Mouse (Mus musculus): Measurements from ENCODE around the gene Plcg2. TPM values are rescaled to one million over a fixed set of nuclear protein-coding genes. Genes with fewer than 3 reads are reported as not detected.

Plcg2 gene
- polyA plus RNA-seq, 1 experiment from 2014 or later: 3.8 TPM

Small RNA genes lying within 50 kb of the gene (microRNA-seq; reads per million reads assigned to microRNA genes)
- gene Gm27361 (ENCODE audit: borderline number of aligned reads) (not detected), gene Mir7077 (ENCODE audit: borderline number of aligned reads) (not detected), gene Mir7078 (ENCODE audit: borderline number of aligned reads) (not detected)

Other genes with a start within 250 kb of the Plcg2 start
- 27.0 and 27.7 TPM in 2 replicates for gene Cmip, start 241.2 kb upstream of the Plcg2 start, polyA plus RNA-seq (2014; fragmentation: Nextera tagmentation; extraction: Ambion mirVana)
- gene Sdr42e1, start 175.4 kb downstream of the Plcg2 start, polyA plus RNA-seq (2014; fragmentation: Nextera tagmentation; extraction: Ambion mirVana): 2.5 and 4.7 TPM in 2 replicates
- 1.2 and 1.3 TPM in 2 replicates for gene Hsd17b2, start 203.6 kb downstream of the Plcg2 start, polyA plus RNA-seq (2014; fragmentation: Nextera tagmentation; extraction: Ambion mirVana)

Measured in embryonic facial prominence, embryonic 14.5 days (tissue).